Mouse (Mus musculus) C2C12 (cell line): ENCODE measurements around the gene Pcare.

Experiments used
- CTCF ChIP-seq: IDR thresholded peaks from one replicate; pipeline ENCODE4 v1.5.1; 2011; ENCODE audit not compliant: control insufficient read depth, insufficient read depth, insufficient read length
- USF1 ChIP-seq: IDR thresholded peaks from one replicate; pipeline ENCODE4 v1.6.1; 2011; ENCODE audit warnings: low read depth, mild to moderate bottlenecking, control low read depth, moderate library complexity

DNA sequence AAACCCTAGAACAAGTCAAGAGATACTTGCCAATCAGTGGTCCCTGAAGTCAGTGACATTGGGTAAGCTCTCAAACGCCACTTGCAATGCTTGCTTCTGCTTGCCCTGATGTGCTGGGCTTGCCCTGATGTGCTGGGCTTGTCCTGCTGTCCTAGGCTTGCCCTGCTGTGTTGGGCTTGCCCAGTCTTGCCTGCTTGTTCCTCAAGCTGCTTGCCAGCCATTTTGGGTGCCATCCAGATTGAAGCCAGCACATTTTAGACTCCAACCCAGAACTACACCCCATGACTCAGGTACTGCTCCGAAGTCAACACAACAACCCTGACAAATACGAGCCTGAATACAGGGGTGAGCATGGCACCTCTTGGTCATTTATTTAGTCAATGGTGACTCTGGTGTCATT is 10.5 kb downstream of the Pcare start:
- no peak for TF ChIP-seq USF1
- no peak for TF ChIP-seq CTCF
